Mouse (Mus musculus) monocyte, adult 2 months (primary cell): Measurements from ENCODE around the gene 1700025B11Rik.
"Not testable (repeated sequence)": the region's sequence is repeated elsewhere in the genome, so short reads cannot be mapped to it uniquely, and the experiment has no call there.

Experiments used
- DNase-seq, 2 experiments: peaks; one replicate each; pipeline ENCODE4 v3.0.0; 2022; ENCODE audit warnings: low spot score in 2 of 2, low read depth in 1 of 2

The 1700025B11Rik gene

GRCm38 (mm10) chr15:77561792-77562191 lies at the start of gene 1700025B11Rik:
1700025B11Rik (minus strand) TSS chr15:77561892.
- DNase-seq: no peak

GRCm38 (mm10) chr15:77606069-77606468 lies 44.4 kb upstream of the 1700025B11Rik start:
- DNase-seq: no peak

- no peak for DNase-seq
Measured at GRCm38 (mm10) chr15:77598958-77599357, 37.3 kb upstream of the 1700025B11Rik start, which contains the start of gene Gm36245. Gm36245 (plus strand) TSS chr15:77599258.

- DNase-seq: no peak
Measured at GRCm38 (mm10) chr15:77598429-77598828, 36.7 kb upstream of the 1700025B11Rik start.

GRCm38 (mm10) chr15:77595961-77596360 lies 34.3 kb upstream of the 1700025B11Rik start, which contains the start of gene Apol10b:
Apol10b (minus strand) TSS chr15:77596125.
- DNase-seq: no peak

GRCm38 (mm10) chr15:77593557-77593956 lies 31.9 kb upstream of the 1700025B11Rik start:
- DNase-seq: no peak

GRCm38 (mm10) chr15:77590881-77591280 lies 29.2 kb upstream of the 1700025B11Rik start:
- no peak for DNase-seq

- no peak for DNase-seq
Measured at GRCm38 (mm10) chr15:77588981-77589380, 27.3 kb upstream of the 1700025B11Rik start.

GRCm38 (mm10) chr15:77587026-77587425 lies 25.3 kb upstream of the 1700025B11Rik start:
- no peak for DNase-seq

GRCm38 (mm10) chr15:77581681-77582080 lies 20.0 kb upstream of the 1700025B11Rik start:
- DNase-seq: no peak

- no peak for DNase-seq
Measured at GRCm38 (mm10) chr15:77579311-77579710, 17.6 kb upstream of the 1700025B11Rik start.

GRCm38 (mm10) chr15:77578801-77579200 lies 17.1 kb upstream of the 1700025B11Rik start:
- no peak for DNase-seq

- DNase-seq: no peak
Measured at GRCm38 (mm10) chr15:77563219-77563618, 1.5 kb upstream of the 1700025B11Rik start.

- DNase-seq: not testable (repeated sequence)
Measured at GRCm38 (mm10) chr15:77539221-77539620, 22.5 kb downstream of the 1700025B11Rik start.

- no peak for DNase-seq
Measured at GRCm38 (mm10) chr15:77533216-77533615, 28.5 kb downstream of the 1700025B11Rik start, which contains the start of gene Apol7c. Apol7c (minus strand) TSS chr15:77533316.

GRCm38 (mm10) chr15:77523186-77523843 lies 38.4 kb downstream of the 1700025B11Rik start:
- DNase-seq: peak in 1 of 2 experiments; percentile 5

- not testable (repeated sequence) for DNase-seq
Measured at GRCm38 (mm10) chr15:77520596-77520995, 41.1 kb downstream of the 1700025B11Rik start.
